7 mouse cellular contexts compared by ENCODE assay signal in the genomic region with DNA sequence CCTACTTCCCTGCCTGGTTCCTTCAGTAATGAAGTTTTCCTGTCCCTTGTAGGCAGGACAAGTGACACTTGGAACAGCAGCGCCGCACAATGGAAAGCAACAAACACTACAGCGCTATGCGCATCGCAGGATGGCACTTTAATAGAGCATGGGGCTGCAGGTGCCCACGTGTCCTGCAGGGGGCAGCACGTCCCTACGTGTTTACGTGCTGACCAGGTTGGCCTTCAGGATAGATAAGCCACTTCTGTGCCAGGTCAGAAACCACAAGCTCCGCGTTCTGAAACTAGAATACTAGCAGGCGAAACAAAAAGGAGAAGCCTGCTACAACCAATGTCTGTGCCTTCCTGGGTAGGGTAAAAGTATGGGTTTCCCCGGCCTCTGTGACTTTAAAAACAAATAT. TPM values are rescaled to one million over a fixed set of nuclear protein-coding genes. Genes with fewer than 3 reads are reported as not detected.
A peak's percentile ranks its signal among the peaks of the same experiment; 100 is the strongest.
DNase-seq lines count a peak whose midpoint lies in the region; ATAC-seq and TF ChIP-seq lines count a peak whose summit lies in the region.

No protein-coding gene starts in this region.

- peaks cover 17% of the 10 kb centered on the region for H3K27me3 ChIP-seq in G1E (ENCODE audit: insufficient read depth, low read length)
- no peaks in the 10 kb centered on the region for H3K27me3 ChIP-seq in embryonic facial prominence, embryonic 14.5 days (replicated peaks; ENCODE audit: control insufficient read depth, insufficient read depth, low read length)

- 18% methylated on average over 13 of the region's 13 CpGs for WGBS in embryonic facial prominence, embryonic 14.5 days

- no peaks in the 10 kb centered on the region for H3K9me3 ChIP-seq in G1E (replicated peaks)
- H3K9me3 ChIP-seq in embryonic facial prominence, embryonic 14.5 days (ENCODE audit: control insufficient read depth, low read length): no peaks in the 10 kb centered on the region

- intact Hi-C loops in heart, postnatal 36 days (cut with DNase I): loop anchor here (2.0 kb wide), 1 partner anchor 119 kb away; no protein-coding TSS in a partner anchor

- H3K27ac ChIP-seq in embryonic facial prominence, embryonic 14.5 days (replicated peaks; ENCODE audit: low read depth, low read length): no peak overlapping the region

- TF ChIP-seq CTCF in G1E (IDR thresholded peaks at IDR 0.05; ENCODE audit: low read depth, low read length): peak; percentile 97

- no peak overlapping the region for H3K4me3 ChIP-seq in G1E (ENCODE audit: low read depth, low read length)
- no peak overlapping the region for H3K4me3 ChIP-seq in embryonic facial prominence, embryonic 14.5 days (ENCODE audit: low read depth, low read length)

- no peak for ATAC-seq in G1E (ENCODE audit: extremely low read depth, insufficient number of reproducible peaks, low FRiP score, poor library complexity, severe bottlenecking)
- no peak for ATAC-seq in embryonic facial prominence, embryonic 14.5 days (ENCODE audit: low read depth)

- peaks cover 6% of the 10 kb centered on the region for H3K4me1 ChIP-seq in G1E (ENCODE audit: insufficient read depth, low read depth, low read length)
- no peaks in the 10 kb centered on the region for H3K4me1 ChIP-seq in embryonic facial prominence, embryonic 14.5 days (ENCODE audit: control insufficient read depth, insufficient read depth, low read length)

- no peak overlapping the region for H3K4me2 ChIP-seq in embryonic facial prominence, embryonic 14.5 days (ENCODE audit: low read depth, low read length)

- no peak for DNase-seq in G1E (ENCODE audit: low spot score)
- DNase-seq in adrenal gland, postnatal 25 days: peak; percentile 83
- DNase-seq in embryonic facial prominence, embryonic 14.5 days (ENCODE audit: low spot score): peak; percentile 56
- peak; percentile 39 to 59 for DNase-seq in heart, postnatal 36 days
- DNase-seq in left cerebral cortex, adult 11 months (ENCODE audit: low spot score): peak; percentile 65
- peak; percentile 68 to 79 for DNase-seq in lung, postnatal 4 days
- peak; percentile 75 for DNase-seq in spleen, adult 12 weeks (ENCODE audit: low spot score)

- H3K9ac ChIP-seq in embryonic facial prominence, embryonic 14.5 days (ENCODE audit: low read depth, low read length): no peak overlapping the region

- H3K36me3 ChIP-seq in G1E (replicated peaks): no peaks in the 10 kb centered on the region
- H3K36me3 ChIP-seq in embryonic facial prominence, embryonic 14.5 days (ENCODE audit: control insufficient read depth, insufficient read depth, low read length): no peaks in the 10 kb centered on the region

RNA-seq across cellular contexts. Expression of gene Scd4, which starts 30.6 kb away (rescaled TPM):
- 0.23 TPM in 1 of 2 replicates, not detected in the other for total RNA-seq in G1E (2014; fragmentation: Nextera tagmentation)
- total RNA-seq in G1E (2017): 0.44 and 0.76 TPM in 2 replicates
- 0.10 and 0.13 TPM in 2 replicates for polyA plus RNA-seq in G1E (2012)
- total RNA-seq in adrenal gland, postnatal 25 days (2021): 5.5 and 6.4 TPM in 2 replicates
- polyA plus RNA-seq in embryonic facial prominence, embryonic 14.5 days (2014; fragmentation: Nextera tagmentation; extraction: Ambion mirVana): 0.37 and 0.51 TPM in 2 replicates
- 10 to 100 TPM in 1 of 2 experiments, 1 to 10 TPM in 1; 8.2 to 15.2 TPM for total RNA-seq in heart, postnatal 36 days (2021)

RNA-seq across cellular contexts. Expression of gene Scd1, which starts 44.1 kb away (rescaled TPM):
- total RNA-seq in G1E (2014; fragmentation: Nextera tagmentation): 0.38 and 0.63 TPM in 2 replicates
- total RNA-seq in G1E (2017): 5.6 and 6.4 TPM in 2 replicates
- 6.6 TPM in 2 replicates for polyA plus RNA-seq in G1E (2012)
- 1,091 and 1,950 TPM in 2 replicates for total RNA-seq in adrenal gland, postnatal 25 days (2021)
- 7.6 and 8.0 TPM in 2 replicates for polyA plus RNA-seq in embryonic facial prominence, embryonic 14.5 days (2014; fragmentation: Nextera tagmentation; extraction: Ambion mirVana)
- total RNA-seq in heart, postnatal 36 days (2021): 10 to 100 TPM; 25.8 to 78.5 TPM

Comparison
In these comparisons a context has a peak if more than half of its experiments do, and no peak if none do; other contexts are left out.
1. RNA of gene Scd1, which starts 44.1 kb away (total RNA-seq): 1,091 to 1,950 TPM in adrenal gland, postnatal 25 days; 25.8 to 78.5 TPM in heart, postnatal 36 days and 0.38 to 6.4 TPM in G1E; every median in the first group is over 10 times any median in the second.